Mouse (Mus musculus) cortical plate, adult 2 months (tissue): ENCODE data around the gene Aaed1.

Experiments used
- CTCF ChIP-seq: fragments of 200-500 bp; IDR thresholded peaks from 2 replicates; pipeline ENCODE4 v1.5.1; 2011; ENCODE audit warnings: mild to moderate bottlenecking, control low read depth, low read length; ENCODE audit not compliant: insufficient read depth; ENCODE audit errors: extremely low read depth
- POLR2A ChIP-seq: fragments of 200-500 bp; IDR thresholded peaks from 2 replicates; pipeline ENCODE4 v1.6.1; 2011; ENCODE audit warnings: mild to moderate bottlenecking, low read length, control low read depth; ENCODE audit not compliant: insufficient read depth; ENCODE audit errors: extremely low read depth

GRCm38 (mm10) chr13:64253697-64254096 lies 58.8 kb downstream of the Aaed1 start:
- TF ChIP-seq CTCF (no peak), POLR2A (no peak)
